Mouse (Mus musculus) bone marrow macrophage, adult 2 months (primary cell): ENCODE data around the gene Cxcr1. TPM values are rescaled to one million over a fixed set of nuclear protein-coding genes. Genes with fewer than 3 reads are reported as not detected.

Experiments
- H3K27ac ChIP-seq: 2 replicates; pipeline ENCODE4 v1.5.1; 2012; ENCODE audit warnings: low read depth, low read length; ENCODE audit not compliant: insufficient read depth
- H3K4me1 ChIP-seq: 2 replicates; pipeline ENCODE4 v1.6.1; 2012; ENCODE audit warnings: low read length; ENCODE audit not compliant: control insufficient read depth, insufficient read depth
- H3K4me3 ChIP-seq: 2 replicates; pipeline ENCODE4 v1.5.1; 2012; ENCODE audit warnings: mild to moderate bottlenecking, low read length, moderate library complexity; ENCODE audit not compliant: insufficient read depth
- CTCF ChIP-seq: IDR thresholded peaks from 2 replicates; pipeline ENCODE4 v1.5.1; 2012; ENCODE audit warnings: low read depth, mild to moderate bottlenecking, low read length, moderate library complexity
- POLR2A ChIP-seq: IDR thresholded peaks from 2 replicates; pipeline ENCODE4 v1.6.1; 2012; ENCODE audit warnings: mild to moderate bottlenecking, low read depth, low read length, borderline replicate concordance
- polyA plus RNA-seq: library from polyadenylated mRNA; stranded (reverse); fragments of >200 nt; gene quantifications from 2 replicates; pipeline ENCODE4 v1.2.4, GENCODE M21; 2012; ENCODE audit not compliant: missing spikeins, insufficient read depth, insufficient read length

Gene Cxcr1
- polyA plus RNA-seq, 1 experiment = not detected

DNA sequence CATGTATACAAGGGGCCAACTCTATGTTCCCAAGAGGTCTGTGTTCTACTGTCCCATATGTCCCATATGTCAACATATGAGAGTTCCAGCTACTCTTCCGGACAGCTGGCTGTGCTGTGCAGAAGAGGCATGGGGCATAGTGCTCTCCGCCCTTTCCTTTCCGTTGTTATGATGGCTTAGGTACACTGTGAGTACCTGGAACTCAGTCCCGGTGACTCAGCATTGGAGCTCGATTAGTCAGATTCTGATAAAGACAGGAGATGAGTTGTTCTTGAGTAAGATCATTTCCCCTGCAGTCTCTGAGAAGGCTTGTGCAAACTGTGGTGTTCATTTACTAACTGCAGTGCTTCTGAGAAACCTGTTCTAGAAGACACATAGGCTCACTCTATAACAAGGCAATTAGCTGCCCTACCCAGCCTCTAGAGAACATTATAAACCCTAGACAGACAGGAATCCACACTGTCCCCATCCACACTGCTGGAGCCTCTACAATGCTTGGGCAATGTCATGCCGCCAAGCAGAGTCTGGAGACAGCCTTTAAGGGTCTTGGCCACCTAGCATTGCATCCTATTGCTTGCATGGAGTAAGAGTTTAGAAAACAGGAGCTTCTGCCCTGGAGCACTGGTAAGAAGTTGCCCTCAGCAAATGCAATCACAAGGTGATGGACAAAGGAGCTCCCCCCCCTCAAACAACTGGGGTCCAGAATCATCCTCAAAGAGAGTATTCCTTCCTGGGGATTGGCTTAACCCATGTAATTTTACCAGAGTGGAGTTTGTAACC, 45.1 kb downstream of the Cxcr1 start:
- Histone ChIP-seq H3K4me1 (peaks cover 8% of the 10 kb centered on the region), H3K4me3 (no peak overlapping the region), H3K27ac (no peak overlapping the region)
- TF ChIP-seq POLR2A (no peak), CTCF (no peak)

Other genes starting within 250 kb of the Cxcr1 start
- 32.8 and 35.5 TPM in 2 replicates for gene Tns1, start 70.2 kb downstream of the Cxcr1 start, polyA plus RNA-seq
- gene Rufy4, start 69.1 kb downstream of the Cxcr1 start, polyA plus RNA-seq = not detected in 2 replicates
- not detected in 2 replicates for gene Cxcr2, start 40.6 kb downstream of the Cxcr1 start, polyA plus RNA-seq
- gene Arpc2, start 41.5 kb upstream of the Cxcr1 start, polyA plus RNA-seq = 973 and 974 TPM in 2 replicates
- gene Gpbar1, start 83.9 kb upstream of the Cxcr1 start, polyA plus RNA-seq = not detected in 2 replicates
- 104 and 124 TPM in 2 replicates for gene Aamp, start 90.1 kb upstream of the Cxcr1 start, polyA plus RNA-seq
- gene Pnkd, start 90.3 kb upstream of the Cxcr1 start, polyA plus RNA-seq = 37.6 and 37.8 TPM in 2 replicates
- 73.6 and 74.7 TPM in 2 replicates for gene Tmbim1, start 111.0 kb upstream of the Cxcr1 start, polyA plus RNA-seq
- 0.60 and 0.76 TPM in 2 replicates for gene Catip, start 167.5 kb upstream of the Cxcr1 start, polyA plus RNA-seq
- gene Slc11a1, start 180.6 kb upstream of the Cxcr1 start, polyA plus RNA-seq = 539 and 588 TPM in 2 replicates
- 119 and 123 TPM in 2 replicates for gene Ctdsp1, start 196.9 kb upstream of the Cxcr1 start, polyA plus RNA-seq
- gene Vil1, start 214.7 kb upstream of the Cxcr1 start, polyA plus RNA-seq = not detected in 2 replicates